Mouse (Mus musculus): ENCODE measurements at regions not wholly inside any gene's neighbourhood (a gene's known extent, or its start where the extent isn't known, plus 50 kb on each side); places are given as distances from the start of the nearest gene placed in this dataset.
A peak's percentile ranks its signal among the peaks of the same experiment; 100 is the strongest.

DNA sequence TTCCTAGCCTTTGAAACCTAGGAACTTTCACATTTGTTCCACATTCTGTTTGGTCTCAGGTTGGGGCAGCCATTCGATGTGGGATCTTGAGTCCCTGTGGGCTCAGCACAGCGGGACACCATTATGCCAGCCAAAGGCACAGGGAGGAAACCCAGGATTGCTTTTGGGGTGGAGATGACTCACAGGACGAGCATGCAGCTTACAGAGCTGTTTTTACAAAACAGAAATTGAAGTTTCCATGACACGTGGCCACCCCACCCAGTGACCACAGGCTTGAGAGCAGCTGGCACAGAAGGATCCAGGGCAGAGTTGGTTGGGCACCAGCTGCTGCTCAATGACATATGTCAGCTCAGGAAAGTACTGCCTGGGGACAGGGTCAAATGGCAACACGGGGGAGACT lies 147.8 kb downstream of the Gm26897 start:
- DNase-seq (ENCODE audit: low spot score in 2 of 2) = no peak
- intact Hi-C loops (cut with DNase I) = no loop called here

- intact Hi-C loops (cut with DNase I) = no loop called here
- DNase-seq (ENCODE audit: low spot score in 2 of 2) = no peak
These were observed 153.6 kb downstream of the Gm26897 start for GRCm38 (mm10) chr5:111887281-111887680.

GRCm38 (mm10) chr5:111890800-111891199 lies 157.1 kb downstream of the Gm26897 start:
- peak; percentile 17 to 67 for DNase-seq (ENCODE audit: low spot score in 2 of 2)
- intact Hi-C loops (cut with DNase I) = no loop called here

- DNase-seq (ENCODE audit: low spot score in 2 of 2) = no peak
- intact Hi-C loops (cut with DNase I) = no loop called here
These were observed 157.6 kb downstream of the Gm26897 start for GRCm38 (mm10) chr5:111891261-111891693.

- no peak for DNase-seq (ENCODE audit: low spot score in 2 of 2)
- intact Hi-C loops (cut with DNase I) = no loop called here
These were observed 159.2 kb downstream of the Gm26897 start for GRCm38 (mm10) chr5:111892956-111893355.

- intact Hi-C loops (cut with DNase I) = no loop called here
- DNase-seq (ENCODE audit: low spot score in 2 of 2) = peak; percentile 46 to 51
These were observed 160.2 kb downstream of the Gm26897 start for GRCm38 (mm10) chr5:111893905-111894311.

DNA sequence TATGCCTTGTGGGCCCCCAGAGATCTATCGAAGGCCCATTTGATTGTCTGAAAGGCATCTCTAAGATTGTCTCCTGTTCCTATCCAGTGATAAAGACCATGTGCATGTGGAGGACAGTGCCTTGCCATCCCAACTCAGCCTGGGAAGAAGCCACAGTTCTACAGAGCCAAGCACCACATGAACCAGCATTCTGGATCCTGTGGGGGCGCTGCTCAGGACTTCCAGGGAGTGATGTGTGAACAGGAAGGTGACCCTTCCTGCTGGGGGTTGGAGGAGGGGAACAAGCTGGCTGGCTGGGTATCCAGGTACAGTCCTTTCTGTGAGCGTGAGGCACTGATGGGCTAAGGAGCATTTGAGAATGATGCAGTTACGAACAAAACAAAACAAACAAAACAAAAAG lies 163.8 kb downstream of the Gm26897 start:
- DNase-seq (ENCODE audit: low spot score in 2 of 2) = no peak
- intact Hi-C loops (cut with DNase I) = no loop called here

DNA sequence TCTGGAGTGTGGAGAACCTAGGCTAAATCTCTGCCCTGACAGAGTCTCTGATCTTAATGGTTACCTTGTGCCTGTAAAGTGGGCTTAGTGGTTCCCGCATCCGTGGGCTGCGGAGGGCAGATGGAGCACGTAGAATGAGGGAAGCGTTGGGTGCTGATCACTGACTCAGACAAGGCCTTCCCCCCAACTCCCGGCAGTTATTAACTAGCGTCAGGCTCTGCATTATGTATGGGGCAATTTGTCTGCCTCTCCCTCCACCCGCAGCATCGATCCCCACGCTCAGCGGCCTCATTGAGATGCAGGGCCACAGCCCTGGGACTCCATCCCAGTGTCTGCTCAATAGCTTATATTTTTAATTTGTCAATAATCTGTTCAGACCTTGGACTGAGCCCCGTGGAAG lies 164.8 kb downstream of the Gm26897 start:
- DNase-seq (ENCODE audit: low spot score in 2 of 2) = no peak
- intact Hi-C loops (cut with DNase I) = no loop called here

- DNase-seq (ENCODE audit: low spot score in 2 of 2) = no peak
- intact Hi-C loops (cut with DNase I) = no loop called here
These were observed 167.5 kb downstream of the Gm26897 start for GRCm38 (mm10) chr5:111901197-111901596.

DNA sequence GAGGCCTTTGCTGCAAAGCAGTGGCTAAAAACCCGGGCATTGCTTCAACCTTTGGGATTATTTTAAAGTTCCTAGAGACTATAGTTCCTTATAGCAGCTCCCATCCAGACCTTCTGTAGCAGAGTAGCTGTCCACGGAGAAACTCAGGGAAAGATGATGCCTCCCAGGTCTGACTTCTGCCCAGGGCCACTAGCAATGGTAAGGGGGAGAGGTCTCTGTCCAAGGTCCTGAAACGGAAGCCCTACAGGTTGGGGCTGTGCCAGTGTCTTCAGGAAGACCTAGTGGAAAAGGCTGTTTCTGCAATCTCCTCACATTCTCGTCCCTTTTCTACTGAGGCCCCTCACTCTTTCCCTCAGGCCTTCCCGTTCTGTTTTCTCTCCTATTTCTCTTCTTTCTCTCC lies 168.0 kb downstream of the Gm26897 start:
- intact Hi-C loops (cut with DNase I) = no loop called here
- no peak for DNase-seq (ENCODE audit: low spot score in 2 of 2)

GRCm38 (mm10) chr5:111908085-111908484 lies 174.4 kb downstream of the Gm26897 start:
- intact Hi-C loops (cut with DNase I) = no loop called here

DNA sequence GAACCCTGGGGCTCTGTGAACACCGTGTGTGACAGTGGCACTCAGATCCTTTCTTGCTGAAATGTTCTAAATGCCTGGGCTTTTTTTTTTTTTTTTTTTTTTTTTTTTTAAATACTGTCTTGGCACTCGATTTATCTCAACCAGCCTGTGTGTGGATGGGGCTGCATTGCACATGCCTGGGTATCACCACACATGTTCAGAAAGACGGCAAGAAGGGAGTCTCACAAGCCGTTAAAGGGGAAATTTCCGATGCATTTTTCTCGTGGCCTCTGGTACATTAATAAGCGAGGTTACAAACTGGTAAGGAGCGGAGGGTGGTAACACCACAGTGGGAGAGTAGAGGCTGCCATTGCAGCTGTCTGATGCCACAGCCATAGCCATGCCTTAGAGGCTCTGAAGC lies 176.8 kb downstream of the Gm26897 start:
- no peak for DNase-seq (ENCODE audit: low spot score in 2 of 2)
- intact Hi-C loops (cut with DNase I) = no loop called here

More at GRCm38 (mm10) chr5:111908085-111908484, 174.4 kb downstream of the Gm26897 start:
- peak in 1 of 2 experiments; percentile 55 for DNase-seq (ENCODE audit: low spot score in 2 of 2)

GRCm38 (mm10) chr5:111913354-111913753 lies 179.6 kb downstream of the Gm26897 start:
- DNase-seq (ENCODE audit: low spot score in 2 of 2) = no peak
- intact Hi-C loops (cut with DNase I) = no loop called here

DNA sequence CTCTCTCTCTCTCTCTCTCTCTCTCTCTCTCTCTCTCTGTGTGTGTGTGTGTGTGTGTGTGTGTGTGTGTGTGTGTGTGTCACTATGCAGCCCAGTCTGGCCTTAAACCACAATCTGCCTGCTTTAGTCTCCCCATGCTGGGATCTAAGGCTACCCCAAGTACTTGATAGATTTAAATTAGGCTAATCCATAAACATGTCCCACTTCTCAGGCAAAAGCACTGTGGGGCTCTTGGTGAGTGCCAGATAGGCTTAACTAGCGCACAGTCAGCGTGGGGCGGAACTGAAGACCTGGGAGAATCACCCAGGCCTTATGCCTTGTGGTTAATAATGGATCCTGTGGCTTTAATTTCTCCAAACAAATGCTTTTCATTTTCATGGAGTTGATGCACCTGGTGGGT lies 180.6 kb downstream of the Gm26897 start:
- intact Hi-C loops (cut with DNase I) = no loop called here
- no peak for DNase-seq (ENCODE audit: low spot score in 2 of 2)

DNA sequence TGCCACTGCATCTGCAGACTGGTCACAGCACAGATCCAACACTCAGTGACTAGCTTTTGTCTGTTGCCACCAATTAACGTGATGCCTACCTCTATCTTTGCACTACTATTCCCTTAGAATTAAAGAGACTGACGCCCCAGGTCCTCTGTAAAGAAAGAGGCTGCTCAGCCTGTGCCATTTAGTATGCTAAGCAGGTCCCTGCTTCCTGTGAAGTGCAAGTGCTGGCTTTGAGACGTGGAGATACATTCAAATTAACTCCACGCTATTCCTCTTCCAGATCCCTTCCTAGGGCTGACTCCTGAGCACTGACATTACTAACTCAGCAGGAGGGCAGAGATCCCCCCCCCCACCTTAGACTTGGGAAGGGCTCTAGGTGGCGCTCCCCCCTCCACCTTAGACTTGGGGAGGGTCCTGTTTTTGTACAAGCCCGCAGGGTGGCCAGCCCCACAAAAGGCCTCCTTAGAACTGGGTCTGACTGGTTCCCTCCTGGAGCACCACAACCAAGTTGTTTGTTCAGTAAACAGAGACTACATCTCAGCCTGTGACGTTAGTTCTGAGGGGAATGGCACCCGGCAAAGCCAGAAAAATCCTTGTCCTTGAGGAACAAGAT lies 184.0 kb downstream of the Gm26897 start:
- intact Hi-C loops (cut with DNase I) = no loop called here
- DNase-seq (ENCODE audit: low spot score in 2 of 2) = no peak

GRCm38 (mm10) chr5:111918888-111919287 lies 185.2 kb downstream of the Gm26897 start:
- intact Hi-C loops (cut with DNase I) = no loop called here
- DNase-seq (ENCODE audit: low spot score in 2 of 2) = no peak

- intact Hi-C loops (cut with DNase I) = no loop called here
- no peak for DNase-seq (ENCODE audit: low spot score in 2 of 2)
These were observed 189.4 kb downstream of the Gm26897 start for GRCm38 (mm10) chr5:111922991-111923701.

- no peak for DNase-seq (ENCODE audit: low spot score in 2 of 2)
- intact Hi-C loops (cut with DNase I) = no loop called here
These were observed 192.0 kb downstream of the Gm26897 start for GRCm38 (mm10) chr5:111925757-111926156.

GRCm38 (mm10) chr5:111929180-111929990 lies 195.7 kb downstream of the Gm26897 start:
- no peak for DNase-seq (ENCODE audit: low spot score in 2 of 2)
- intact Hi-C loops (cut with DNase I) = no loop called here

- no peak for DNase-seq (ENCODE audit: low spot score in 2 of 2)
- intact Hi-C loops (cut with DNase I) = loop anchor here (5.0 kb wide), 1 partner anchor 222 kb away; no protein-coding TSS in a partner anchor
These were observed 196.2 kb downstream of the Gm26897 start for GRCm38 (mm10) chr5:111929991-111930339.

DNA sequence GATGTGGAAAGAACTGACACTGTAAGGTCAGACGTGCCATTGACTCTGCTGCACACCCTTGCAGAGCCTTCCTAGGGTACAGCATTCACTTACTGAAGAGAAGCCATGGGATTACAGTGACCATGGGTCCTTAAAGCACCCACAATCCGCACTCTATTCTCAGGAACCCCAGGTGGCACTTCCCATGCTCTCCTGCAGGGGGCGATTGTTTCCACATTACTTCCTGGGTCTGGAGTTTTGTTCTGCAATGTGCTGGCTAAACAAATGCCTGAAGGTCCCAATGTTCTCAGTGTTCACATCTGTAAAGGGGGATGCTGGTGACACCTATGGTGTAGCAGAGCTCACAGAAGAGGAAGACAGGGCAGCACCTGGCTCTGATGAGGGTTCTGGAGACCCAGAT lies 198.0 kb downstream of the Gm26897 start:
- no peak for DNase-seq (ENCODE audit: low spot score in 2 of 2)
- intact Hi-C loops (cut with DNase I) = loop anchor here (5.0 kb wide), 1 partner anchor 221 kb away; no protein-coding TSS in a partner anchor
